Mouse (Mus musculus) embryonic facial prominence, embryonic 11.5 days (tissue): ENCODE data around the gene Clcn3. TPM values are rescaled to one million over a fixed set of nuclear protein-coding genes. Genes with fewer than 3 reads are reported as not detected.

Experiments
- ATAC-seq: fragments of 200-750 bp; cut with Nextera tagmentation; replicated peaks from 2 replicates; pipeline ENCODE4 v1.8.0; 2017; ENCODE audit warnings: low read depth; ENCODE audit not compliant: insufficient number of reproducible peaks, low FRiP score, low TSS enrichment
- DNase-seq: peaks from one replicate; pipeline ENCODE4 v3.0.0-alpha.2; 2015; ENCODE audit warnings: low spot score
- H3K27ac ChIP-seq: fragments of 300-500 bp; sonication (generic); replicated peaks from 2 replicates; pipeline ENCODE4 v1.5.1; 2014; ENCODE audit warnings: mild to moderate bottlenecking, low read depth, low read length, control low read depth
- H3K27me3 ChIP-seq: fragments of 300-500 bp; sonication (generic); 2 replicates; pipeline ENCODE4 v1.6.1; 2014; ENCODE audit warnings: mild to moderate bottlenecking, low read length, moderate library complexity, mixed read lengths; ENCODE audit not compliant: control insufficient read depth, insufficient read depth
- H3K36me3 ChIP-seq: fragments of 300-500 bp; sonication (generic); replicated peaks from 2 replicates; pipeline ENCODE4 v1.6.1; 2014; ENCODE audit warnings: low read depth, mild to moderate bottlenecking, low read length, moderate library complexity, mixed read lengths; ENCODE audit not compliant: control insufficient read depth, insufficient read depth
- H3K4me1 ChIP-seq: fragments of 300-500 bp; sonication (generic); 2 replicates; pipeline ENCODE4 v1.6.1; 2014; ENCODE audit warnings: low read length, mixed read lengths; ENCODE audit not compliant: control insufficient read depth, insufficient read depth
- H3K4me2 ChIP-seq: fragments of 300-500 bp; sonication (generic); 2 replicates; pipeline ENCODE4 v1.6.1; 2014; ENCODE audit warnings: low read depth, mild to moderate bottlenecking, control low read depth, low read length, moderate library complexity
- H3K4me3 ChIP-seq: fragments of 300-500 bp; sonication (generic); 2 replicates; pipeline ENCODE4 v1.5.1; 2014; ENCODE audit warnings: low read depth, low read length, control low read depth
- H3K9ac ChIP-seq: fragments of 300-500 bp; sonication (generic); replicated peaks from 2 replicates; pipeline ENCODE4 v1.6.1; 2014; ENCODE audit warnings: mild to moderate bottlenecking, control low read depth, low read length
- H3K9me3 ChIP-seq: fragments of 300-500 bp; sonication (generic); replicated peaks from 2 replicates; pipeline ENCODE4 v1.6.1; 2016; ENCODE audit warnings: mild to moderate bottlenecking, low read length, inconsistent platforms, mixed read lengths; ENCODE audit not compliant: control insufficient read depth
- WGBS: fragments of 180-500 bp; shearing (Covaris S2); extraction: QIAGEN DNeasy Blood & Tissue Kit; methylation state at CpG from one replicate; pipeline ENCODE4 v1.1.7; 2014; 5-methylcytosine and 5-hydroxymethylcytosine counted together
- polyA plus RNA-seq: library from polyadenylated mRNA; unstranded; fragments of >200 nt; fragmentation: Nextera tagmentation; extraction: Ambion mirVana; gene quantifications from 2 replicates; pipeline ENCODE4 v1.2.1, GENCODE M21; 2014

Gene Clcn3
- polyA plus RNA-seq, 1 experiment from 2014 or later, result 18.0 TPM

DNA sequence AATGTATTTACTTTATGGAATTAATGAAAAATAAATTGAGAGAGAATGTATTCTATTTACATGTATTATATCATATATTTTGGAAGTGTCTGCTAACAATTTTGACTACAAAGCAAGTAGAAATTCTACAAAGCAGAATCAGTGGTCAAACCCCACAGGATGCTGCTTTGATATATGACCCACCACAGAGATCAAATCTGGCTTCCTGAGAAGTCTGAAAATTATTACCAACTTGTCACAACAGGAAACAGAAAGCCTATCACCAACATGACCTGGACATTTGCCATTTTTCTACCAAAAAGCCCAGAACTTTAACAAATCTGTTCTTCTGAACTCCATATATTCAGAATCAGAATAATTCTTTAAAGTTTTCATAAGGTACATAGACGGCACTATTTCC, 1.7 kb downstream of the Clcn3 start:
- Histone ChIP-seq H3K4me2 (no peak overlapping the region), H3K9me3 (no peaks in the 10 kb centered on the region), H3K4me3 (no peak overlapping the region), H3K27ac (no peak overlapping the region), H3K9ac (no peak overlapping the region), H3K4me1 (no peaks in the 10 kb centered on the region), H3K36me3 (no peaks in the 10 kb centered on the region), H3K27me3 (no peaks in the 10 kb centered on the region)
- DNase-seq (no peak), ATAC-seq (no peak)
- WGBS, result 11% methylated on average over 1 of the region's 1 CpGs

DNA sequence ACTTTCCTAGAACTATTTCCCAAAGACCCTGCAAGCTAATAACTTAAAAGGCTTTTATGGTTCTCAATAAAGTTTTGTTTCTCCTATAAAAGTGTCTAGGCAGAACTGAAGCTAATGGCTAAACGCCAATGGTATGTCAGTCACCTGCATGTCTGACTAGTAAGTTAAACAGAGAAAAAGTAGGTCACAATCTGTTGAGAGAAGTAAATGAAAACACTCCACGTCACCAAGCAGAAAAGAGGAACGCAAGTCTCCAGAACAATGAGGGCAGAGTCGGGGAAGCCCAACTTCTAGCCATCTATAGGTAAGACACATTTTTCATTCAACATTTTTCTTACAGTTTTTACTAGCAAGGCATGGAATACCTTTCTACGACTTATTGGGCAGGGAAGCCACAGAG, 4.6 kb downstream of the Clcn3 start:
- Histone ChIP-seq H3K4me1 (no peaks in the 10 kb centered on the region), H3K36me3 (no peaks in the 10 kb centered on the region), H3K9me3 (no peaks in the 10 kb centered on the region), H3K27ac (no peak overlapping the region), H3K4me3 (no peak overlapping the region), H3K9ac (no peak overlapping the region), H3K4me2 (no peak overlapping the region), H3K27me3 (no peaks in the 10 kb centered on the region)
- DNase-seq (no peak), ATAC-seq (no peak)
- WGBS, result 87% methylated on average over 5 of the region's 5 CpGs

DNA sequence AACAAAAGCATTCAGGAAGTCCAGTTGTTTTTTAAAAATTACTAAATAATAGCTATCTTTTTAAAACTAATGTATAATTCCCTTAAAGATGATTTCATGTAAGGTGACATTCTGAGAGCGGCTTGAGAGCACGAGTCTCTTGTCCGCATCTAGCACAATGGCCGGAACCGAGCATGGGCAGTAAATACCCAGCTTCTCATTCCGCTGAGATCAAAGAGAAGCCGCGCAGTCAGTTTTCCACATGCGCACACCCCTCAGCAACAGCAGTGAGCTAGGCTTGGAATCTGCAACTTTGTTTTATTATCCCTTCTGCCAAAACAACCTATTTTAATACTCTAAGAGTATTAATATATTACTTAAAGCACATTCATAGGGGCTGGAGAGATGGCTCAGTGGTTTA, 6.3 kb downstream of the Clcn3 start:
- H3K4me3 ChIP-seq, result no peak overlapping the region
- no peak overlapping the region for H3K27ac ChIP-seq
- H3K36me3 ChIP-seq, result no peaks in the 10 kb centered on the region
- no peak overlapping the region for H3K4me2 ChIP-seq
- H3K9ac ChIP-seq, result no peak overlapping the region
- DNase-seq (no peak), ATAC-seq (no peak)
- H3K9me3 ChIP-seq, result no peaks in the 10 kb centered on the region
- no peaks in the 10 kb centered on the region for H3K27me3 ChIP-seq
- WGBS, result 80% methylated on average over 9 of the region's 9 CpGs
- no peaks in the 10 kb centered on the region for H3K4me1 ChIP-seq

DNA sequence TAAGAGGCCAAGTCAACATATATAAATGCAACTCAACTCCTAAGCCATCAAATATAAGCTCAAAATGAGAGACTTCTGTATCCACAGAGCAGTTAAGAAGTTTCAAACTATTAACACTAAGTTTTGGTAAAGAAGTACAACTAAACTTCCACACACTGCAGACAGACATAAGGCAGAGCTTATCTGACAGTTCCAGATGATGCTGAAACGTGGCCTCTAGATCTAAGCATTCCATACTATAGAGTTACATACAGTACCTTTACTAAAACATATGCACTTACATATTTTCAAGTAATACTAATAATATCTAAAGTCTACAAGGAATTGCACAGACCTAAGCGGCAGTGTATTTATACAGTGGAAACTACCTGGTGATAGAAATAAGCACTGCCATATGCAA, 8.3 kb downstream of the Clcn3 start:
- WGBS, result 80% methylated on average over 2 of the region's 2 CpGs
- Histone ChIP-seq H3K9me3 (no peaks in the 10 kb centered on the region), H3K27me3 (no peaks in the 10 kb centered on the region), H3K27ac (no peak overlapping the region), H3K4me2 (no peak overlapping the region), H3K36me3 (no peaks in the 10 kb centered on the region), H3K4me3 (no peak overlapping the region), H3K9ac (no peak overlapping the region), H3K4me1 (no peaks in the 10 kb centered on the region)
- no peak for DNase-seq
- ATAC-seq, result no peak

DNA sequence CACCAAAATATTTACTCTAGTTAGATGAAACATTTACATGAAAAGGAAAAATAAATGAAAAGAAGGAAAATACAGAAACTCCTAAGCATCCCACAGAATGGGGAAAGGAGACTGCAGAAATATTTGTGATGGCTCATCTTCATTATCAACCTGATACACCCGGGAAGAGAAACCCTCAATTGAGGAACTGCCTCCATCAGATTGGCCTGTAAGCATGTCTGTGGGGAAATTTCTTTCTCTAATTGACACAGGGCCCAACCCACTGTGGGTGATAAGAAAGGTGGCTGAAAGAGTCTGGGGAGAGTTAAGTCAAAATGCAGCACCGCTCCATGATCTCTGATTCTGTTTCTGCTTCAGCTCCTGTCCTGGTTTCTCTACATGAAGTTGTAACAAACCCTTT, 9.7 kb downstream of the Clcn3 start:
- no peaks in the 10 kb centered on the region for H3K27me3 ChIP-seq
- H3K4me1 ChIP-seq, result no peaks in the 10 kb centered on the region
- H3K9ac ChIP-seq, result no peak overlapping the region
- DNase-seq (no peak), ATAC-seq (no peak)
- no peaks in the 10 kb centered on the region for H3K9me3 ChIP-seq
- H3K36me3 ChIP-seq, result no peaks in the 10 kb centered on the region
- H3K27ac ChIP-seq, result no peak overlapping the region
- H3K4me3 ChIP-seq, result no peak overlapping the region
- H3K4me2 ChIP-seq, result no peak overlapping the region
- 84% methylated on average over 2 of the region's 2 CpGs for WGBS

DNA sequence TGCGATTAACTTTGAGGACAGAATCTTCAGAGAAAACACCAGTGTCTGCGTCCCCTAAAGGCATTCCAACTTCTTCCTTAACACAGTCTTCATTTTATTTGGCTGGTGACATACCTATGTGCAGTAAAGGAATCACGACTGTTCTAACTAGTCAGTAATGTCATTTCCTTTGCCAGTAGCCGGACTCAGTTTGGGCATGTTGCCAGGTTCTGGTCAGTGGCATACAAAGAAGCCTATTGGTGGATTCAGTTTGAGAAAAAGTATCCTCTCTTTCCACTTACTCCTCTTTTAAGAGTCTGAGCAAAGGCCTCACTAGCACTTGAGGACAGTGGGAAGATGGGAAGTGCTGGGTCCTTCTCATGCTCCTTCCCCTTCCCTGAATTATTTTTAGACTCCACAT, 11.3 kb downstream of the Clcn3 start:
- 80% methylated on average over 4 of the region's 4 CpGs for WGBS
- DNase-seq (no peak), ATAC-seq (no peak)
- Histone ChIP-seq H3K27me3 (no peaks in the 10 kb centered on the region), H3K4me3 (no peak overlapping the region), H3K9ac (no peak overlapping the region), H3K4me2 (no peak overlapping the region), H3K27ac (no peak overlapping the region), H3K9me3 (no peaks in the 10 kb centered on the region), H3K36me3 (no peaks in the 10 kb centered on the region), H3K4me1 (no peaks in the 10 kb centered on the region)

DNA sequence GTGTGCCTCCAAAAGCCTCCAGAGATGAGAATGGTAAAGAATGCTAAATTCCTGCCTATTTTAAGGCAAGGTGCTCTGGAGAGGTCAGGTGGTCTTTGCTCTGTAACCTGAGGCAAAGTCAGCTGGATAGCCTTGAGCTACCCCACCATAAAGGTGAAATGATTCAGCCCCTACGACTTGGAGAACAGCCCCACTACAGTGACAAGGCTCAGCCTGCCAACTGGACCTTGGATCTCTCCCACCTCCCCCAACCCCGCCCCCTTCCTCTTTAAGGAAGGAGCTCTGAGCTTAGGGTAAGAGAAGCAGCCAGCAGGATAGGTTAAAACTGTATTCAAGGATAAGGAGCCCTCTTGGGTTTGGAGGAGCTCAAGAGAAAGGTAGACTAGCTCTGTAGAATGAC, 14.0 kb downstream of the Clcn3 start:
- no peak overlapping the region for H3K4me3 ChIP-seq
- no peak overlapping the region for H3K9ac ChIP-seq
- H3K36me3 ChIP-seq, result no peaks in the 10 kb centered on the region
- no peak for DNase-seq
- H3K9me3 ChIP-seq, result no peaks in the 10 kb centered on the region
- no peak overlapping the region for H3K27ac ChIP-seq
- no peak overlapping the region for H3K4me2 ChIP-seq
- no peaks in the 10 kb centered on the region for H3K4me1 ChIP-seq
- no peaks in the 10 kb centered on the region for H3K27me3 ChIP-seq
- no peak for ATAC-seq
- 43% methylated on average over 2 of the region's 2 CpGs for WGBS

DNA sequence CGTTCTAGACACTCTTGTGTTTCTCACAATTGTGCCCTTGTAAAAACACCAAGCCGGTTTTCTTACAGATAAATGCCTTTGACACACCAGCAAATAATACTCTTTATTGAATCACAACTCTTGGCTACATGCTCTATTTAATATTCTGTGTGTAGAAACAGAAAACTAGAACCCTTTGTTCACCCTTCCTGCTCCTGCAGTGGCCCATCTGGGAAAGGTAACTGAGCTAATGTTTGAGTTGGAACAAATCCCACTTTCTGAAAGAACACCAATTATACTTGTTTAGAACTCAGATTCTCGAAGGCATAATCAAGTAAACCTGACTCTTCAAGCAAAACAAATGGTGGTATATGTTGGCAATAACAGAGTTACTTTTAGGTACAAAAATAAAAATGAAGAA, 17.4 kb downstream of the Clcn3 start:
- 73% methylated on average over 3 of the region's 3 CpGs for WGBS
- Histone ChIP-seq H3K4me3 (no peak overlapping the region), H3K9me3 (no peaks in the 10 kb centered on the region), H3K36me3 (no peaks in the 10 kb centered on the region), H3K27ac (no peak overlapping the region), H3K4me2 (no peak overlapping the region), H3K9ac (no peak overlapping the region), H3K27me3 (no peaks in the 10 kb centered on the region), H3K4me1 (no peaks in the 10 kb centered on the region)
- DNase-seq (no peak), ATAC-seq (no peak)

DNA sequence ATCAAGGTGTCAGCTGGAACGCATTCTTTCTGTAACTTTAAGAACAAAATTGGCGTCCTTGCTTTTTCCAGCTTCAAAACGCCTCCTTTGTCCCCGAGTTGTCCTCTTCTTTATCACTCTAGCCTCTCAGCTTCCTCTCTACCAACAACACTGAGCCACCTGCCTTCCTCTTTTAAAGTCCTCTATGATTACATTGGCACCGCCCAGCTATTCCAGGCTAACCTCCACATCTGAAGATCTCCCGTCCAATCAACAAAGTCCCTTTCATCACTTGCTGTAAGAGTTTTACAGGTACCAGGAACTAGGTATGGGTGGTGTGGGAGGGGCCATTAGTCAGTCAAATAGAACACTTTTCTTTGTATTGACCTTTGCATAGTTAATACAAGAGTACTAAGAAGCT, 17.8 kb downstream of the Clcn3 start:
- no peak overlapping the region for H3K27ac ChIP-seq
- H3K9me3 ChIP-seq, result no peaks in the 10 kb centered on the region
- no peaks in the 10 kb centered on the region for H3K36me3 ChIP-seq
- H3K4me3 ChIP-seq, result no peak overlapping the region
- no peak overlapping the region for H3K4me2 ChIP-seq
- ATAC-seq (no peak), DNase-seq (no peak)
- WGBS, result 62% methylated on average over 6 of the region's 6 CpGs
- H3K4me1 ChIP-seq, result no peaks in the 10 kb centered on the region
- no peak overlapping the region for H3K9ac ChIP-seq
- H3K27me3 ChIP-seq, result no peaks in the 10 kb centered on the region
